Mouse (Mus musculus): ENCODE data around the gene Deaf1. TPM values are rescaled to one million over a fixed set of nuclear protein-coding genes. Genes with fewer than 3 reads are reported as not detected.

The Deaf1 gene
- total RNA-seq, 2 experiments from 2014 or later: 44.6 to 50.4 TPM

DNA sequence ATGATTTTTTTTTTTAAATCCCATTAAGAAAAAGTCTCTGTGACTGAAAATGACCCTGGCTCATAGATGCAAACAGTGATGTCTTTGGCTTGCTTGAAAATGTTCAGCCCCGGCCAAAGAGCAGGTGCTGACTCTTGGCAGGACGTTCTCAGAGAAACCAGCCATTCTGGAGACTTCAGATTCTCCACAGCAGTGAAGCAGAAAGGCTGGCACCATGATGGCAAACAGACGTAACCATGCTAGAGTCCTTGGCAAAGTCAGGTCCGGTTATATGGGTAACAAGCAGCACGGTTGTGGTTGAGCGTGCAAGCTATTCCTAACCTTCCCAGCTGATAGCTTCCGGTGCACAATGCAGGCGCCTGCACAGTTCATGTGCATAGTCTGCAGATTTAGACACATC is 28.3 kb downstream of the Deaf1 start:
- DNase-seq (ENCODE audit: low spot score in 2 of 2): no peak

DNA sequence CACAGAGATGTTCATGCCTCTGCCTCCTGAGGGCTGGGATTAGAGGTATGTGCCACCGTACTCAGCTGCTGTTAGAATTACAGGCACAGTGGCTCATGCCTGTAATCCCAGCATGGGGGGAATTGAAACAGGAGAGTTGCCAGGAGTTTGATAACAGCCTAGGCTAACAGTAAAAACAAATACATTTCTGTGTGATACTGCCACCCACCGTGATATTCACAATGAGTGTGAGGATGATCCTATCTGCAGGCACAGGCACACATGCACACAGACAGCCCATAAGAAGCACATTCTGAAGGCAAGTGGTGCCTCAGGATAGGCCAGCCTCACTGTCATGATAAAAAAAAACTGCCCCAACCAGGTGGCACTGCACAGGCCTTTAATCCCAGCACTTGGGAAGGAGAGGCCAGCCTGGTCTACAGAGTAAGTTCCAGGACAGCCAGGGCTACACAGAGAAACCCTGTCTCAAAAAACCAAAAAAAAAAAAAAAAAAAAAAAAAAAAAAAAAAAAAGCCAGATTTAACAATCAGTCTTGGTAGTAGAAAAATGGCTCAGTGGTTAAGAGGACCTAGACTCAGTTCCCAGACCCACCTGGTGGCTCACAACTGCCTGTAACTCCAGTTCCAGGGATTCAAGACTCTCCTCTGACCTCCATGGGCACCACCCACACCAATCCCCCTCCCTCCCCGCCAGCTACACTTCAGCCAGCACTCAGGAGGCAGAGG is 29.4 kb downstream of the Deaf1 start:
- DNase-seq (ENCODE audit: low spot score in 2 of 2): no peak

DNA sequence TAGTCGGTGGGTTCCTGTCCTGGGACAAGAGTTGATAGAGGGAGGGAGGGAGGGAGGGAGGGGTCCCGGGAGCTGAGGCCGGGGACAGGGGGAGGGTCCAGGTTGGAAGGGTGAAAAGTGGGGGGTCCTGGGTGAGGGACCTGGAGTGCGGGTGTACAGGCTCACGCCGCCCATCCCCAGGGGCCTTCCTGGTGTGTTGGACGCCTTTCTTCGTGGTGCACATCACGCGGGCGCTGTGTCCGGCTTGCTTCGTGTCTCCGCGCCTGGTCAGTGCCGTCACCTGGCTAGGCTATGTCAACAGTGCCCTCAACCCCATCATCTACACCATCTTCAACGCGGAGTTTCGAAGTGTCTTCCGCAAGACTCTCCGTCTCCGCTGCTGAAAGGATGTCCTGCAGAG is 33.0 kb downstream of the Deaf1 start:
- no peak for DNase-seq (ENCODE audit: low spot score in 2 of 2)

DNA sequence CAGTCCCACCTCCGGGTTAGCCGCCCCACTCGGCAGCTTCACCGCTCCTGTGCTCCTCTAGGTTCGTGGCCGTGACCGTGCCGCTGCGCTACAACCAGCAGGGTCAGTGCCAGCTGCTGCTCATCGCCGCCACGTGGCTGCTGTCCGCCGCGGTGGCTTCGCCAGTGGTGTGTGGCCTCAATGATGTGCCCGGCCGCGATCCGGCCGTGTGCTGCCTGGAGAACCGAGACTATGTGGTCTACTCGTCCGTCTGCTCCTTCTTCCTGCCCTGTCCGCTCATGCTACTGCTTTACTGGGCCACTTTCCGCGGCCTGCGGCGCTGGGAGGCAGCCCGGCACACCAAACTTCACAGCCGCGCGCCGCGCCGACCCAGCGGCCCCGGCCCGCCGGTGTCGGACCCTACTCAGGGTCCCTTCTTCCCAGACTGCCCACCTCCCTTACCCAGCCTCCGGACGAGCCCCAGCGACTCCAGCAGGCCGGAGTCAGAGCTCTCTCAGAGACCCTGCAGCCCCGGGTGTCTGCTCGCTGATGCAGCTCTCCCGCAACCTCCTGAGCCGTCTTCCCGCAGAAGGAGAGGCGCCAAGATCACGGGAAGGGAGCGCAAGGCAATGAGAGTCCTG is 33.5 kb downstream of the Deaf1 start:
- no peak for DNase-seq (ENCODE audit: low spot score in 2 of 2)

DNA sequence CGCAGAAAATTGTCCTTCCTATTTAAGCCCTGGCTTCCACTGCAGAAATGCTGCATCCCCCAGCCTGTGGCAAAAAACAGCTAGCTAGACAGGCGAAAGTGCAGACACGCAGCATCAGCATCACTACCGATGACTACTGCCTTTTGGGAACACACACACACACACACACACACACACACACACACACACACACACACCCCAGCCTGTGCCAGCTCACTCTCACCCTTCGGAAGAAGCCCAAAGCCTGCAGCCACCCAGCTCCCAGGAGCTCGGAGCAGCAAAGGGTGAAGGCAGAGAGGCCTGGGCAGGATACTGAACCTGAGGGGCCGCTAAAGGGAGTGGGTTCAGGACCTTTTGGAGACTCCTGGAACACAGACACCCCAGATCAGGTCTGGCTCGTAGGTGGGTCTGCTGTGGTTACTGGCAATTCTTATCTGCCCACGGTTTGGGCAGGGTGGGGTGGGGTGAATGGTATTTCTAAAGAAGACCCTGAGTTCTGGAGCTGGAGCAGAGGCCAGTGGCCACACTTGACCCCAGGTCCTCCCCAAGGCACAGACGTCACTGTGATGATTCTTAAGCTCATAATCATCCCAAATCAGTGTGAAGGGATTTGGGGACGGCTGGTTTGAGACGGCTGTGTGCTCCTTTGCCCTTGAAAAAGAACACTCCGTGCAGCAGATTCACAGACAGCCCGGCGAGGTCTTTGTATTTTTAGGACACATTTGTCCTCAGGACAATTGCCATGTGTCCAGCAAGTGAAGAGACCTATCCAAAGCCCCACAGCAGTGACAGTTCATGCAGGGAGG is 34.7 kb downstream of the Deaf1 start:
- DNase-seq (ENCODE audit: low spot score in 2 of 2): no peak

DNA sequence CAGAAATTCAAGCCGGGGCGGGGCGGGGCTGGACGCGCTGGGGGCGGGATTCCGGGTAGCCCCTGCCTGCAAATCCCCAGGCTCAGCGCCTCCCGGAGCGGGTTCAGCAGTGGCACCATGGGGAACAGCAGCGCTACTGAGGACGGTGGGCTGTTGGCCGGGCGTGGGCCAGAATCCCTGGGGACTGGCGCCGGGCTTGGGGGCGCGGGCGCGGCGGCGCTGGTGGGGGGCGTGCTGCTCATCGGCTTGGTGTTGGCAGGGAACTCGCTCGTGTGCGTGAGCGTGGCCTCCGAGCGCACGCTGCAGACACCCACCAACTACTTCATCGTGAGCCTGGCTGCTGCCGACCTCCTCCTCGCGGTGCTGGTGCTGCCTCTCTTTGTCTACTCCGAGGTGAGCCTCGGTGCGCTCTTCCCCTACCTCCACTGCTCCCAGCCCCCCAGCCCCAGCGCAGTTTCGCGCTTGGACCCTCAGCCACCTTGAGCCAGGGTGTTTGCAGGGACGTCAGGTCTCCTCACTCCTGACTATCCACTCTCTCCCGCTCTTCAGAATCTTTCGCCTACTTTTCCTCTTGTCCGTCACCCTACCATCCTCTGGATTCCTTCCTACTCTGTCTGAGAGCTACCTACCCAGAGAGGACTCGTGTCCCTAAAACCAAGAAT is 35.4 kb downstream of the Deaf1 start, which contains the start of gene Drd4:
Gene Drd4 (plus strand): TSS at position 86 of the 662 bp plus-strand sequence.
- no peak for DNase-seq (ENCODE audit: low spot score in 2 of 2)

DNA sequence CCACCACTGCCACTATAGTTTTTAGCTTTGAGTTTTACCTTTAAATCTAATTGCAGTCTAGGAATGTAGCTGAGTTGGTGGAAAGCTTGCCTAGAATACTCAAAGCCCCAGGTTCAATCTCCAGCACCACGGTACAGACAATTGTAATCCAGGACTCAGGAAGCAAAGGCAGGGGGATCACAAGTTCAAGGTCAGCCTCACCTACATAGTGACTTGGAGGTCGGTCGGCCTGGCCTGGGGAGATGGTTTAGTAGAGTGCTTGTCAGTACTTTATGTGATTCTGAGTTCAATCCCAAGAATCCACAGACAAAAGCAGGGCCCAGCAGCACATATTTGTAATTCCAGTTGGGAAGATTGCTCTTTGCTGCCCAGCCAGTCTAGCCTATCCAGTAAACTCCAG is 39.4 kb downstream of the Deaf1 start:
- DNase-seq (ENCODE audit: low spot score in 2 of 2): no peak

DNA sequence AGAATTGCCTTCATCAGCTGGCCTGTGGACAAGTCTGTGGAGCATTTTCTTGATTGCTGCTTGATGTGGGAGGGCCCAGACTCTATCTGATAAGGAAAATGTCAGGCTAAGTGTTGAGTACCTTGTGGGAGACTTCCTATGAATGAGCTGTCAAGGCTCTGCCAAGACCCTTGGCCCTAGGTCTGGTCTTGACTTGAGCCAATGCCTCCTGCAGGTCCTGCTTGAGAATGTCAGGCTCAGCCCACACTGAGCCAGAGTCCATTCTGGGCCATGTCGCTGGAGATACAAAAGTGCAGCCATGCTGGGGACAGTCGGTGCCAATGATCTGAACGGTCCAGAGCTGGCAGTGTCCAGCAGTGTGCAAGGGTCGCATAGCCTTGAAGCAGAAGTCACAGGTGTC is 44.7 kb downstream of the Deaf1 start:
- no peak for DNase-seq (ENCODE audit: low spot score in 2 of 2)

DNA sequence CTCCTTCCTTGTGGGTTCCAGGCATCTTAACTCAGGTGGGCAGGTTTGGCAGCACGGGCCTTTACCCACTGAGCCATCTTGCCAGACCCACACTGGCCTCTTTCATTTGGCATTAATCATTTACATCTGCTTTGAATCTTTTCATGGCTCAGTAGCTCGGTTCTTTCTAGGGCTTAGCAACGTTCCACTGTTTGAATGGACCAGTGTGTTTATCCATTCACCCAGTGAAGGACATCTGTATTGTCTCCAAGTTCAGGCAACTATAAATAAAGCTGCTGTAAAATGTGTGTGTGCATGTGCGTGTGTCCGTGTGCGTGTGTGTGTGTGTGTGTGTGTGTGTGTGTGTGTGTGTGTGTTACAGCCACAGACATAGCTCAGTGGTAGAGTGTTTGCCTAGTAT is 46.0 kb downstream of the Deaf1 start:
- no peak for DNase-seq (ENCODE audit: low spot score in 2 of 2)

DNA sequence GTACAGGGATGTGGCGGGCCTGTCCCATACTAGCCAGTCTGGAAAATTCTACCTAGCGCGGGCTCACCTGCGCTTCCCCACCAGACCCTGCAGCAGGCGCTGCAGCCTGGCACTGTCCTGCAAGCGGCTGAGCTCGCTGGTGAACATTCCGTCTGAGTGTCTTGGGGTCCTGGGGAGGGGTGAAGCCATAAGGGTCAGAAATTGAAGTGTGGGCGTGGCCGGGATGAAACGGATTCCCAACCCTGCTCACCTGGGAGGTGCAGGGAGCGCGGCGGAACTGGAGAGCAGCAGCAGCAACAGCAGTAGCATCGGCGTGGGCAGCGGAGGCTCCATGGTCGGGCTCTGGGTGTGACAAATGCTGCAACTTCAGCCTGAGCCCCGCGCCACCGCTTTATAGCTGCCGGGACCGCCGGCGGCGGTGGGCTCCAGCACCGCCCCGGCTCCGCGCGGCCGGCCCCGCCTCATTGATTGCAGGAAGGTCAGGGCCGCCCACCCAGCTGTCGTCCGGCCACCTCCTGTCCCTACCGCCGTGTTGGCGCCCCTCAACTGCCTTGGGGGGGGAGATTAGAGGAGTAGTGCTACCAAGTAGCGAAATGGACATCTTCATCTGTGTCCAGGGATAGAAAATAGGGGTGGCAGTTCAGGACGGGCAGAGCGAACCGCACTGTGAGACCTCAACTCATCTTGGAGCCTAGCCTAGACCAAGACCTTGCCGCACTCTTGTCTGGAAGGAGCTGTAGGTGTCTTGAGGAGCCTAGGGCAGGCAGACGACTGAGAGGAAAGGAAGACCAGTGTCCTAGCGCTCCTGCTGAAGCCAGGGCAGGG is 48.5 kb downstream of the Deaf1 start, which contains the start of gene Sct:
Gene Sct (minus strand): TSS at position 368 of the 825 bp plus-strand sequence.
- DNase-seq (ENCODE audit: low spot score in 2 of 2): no peak

DNA sequence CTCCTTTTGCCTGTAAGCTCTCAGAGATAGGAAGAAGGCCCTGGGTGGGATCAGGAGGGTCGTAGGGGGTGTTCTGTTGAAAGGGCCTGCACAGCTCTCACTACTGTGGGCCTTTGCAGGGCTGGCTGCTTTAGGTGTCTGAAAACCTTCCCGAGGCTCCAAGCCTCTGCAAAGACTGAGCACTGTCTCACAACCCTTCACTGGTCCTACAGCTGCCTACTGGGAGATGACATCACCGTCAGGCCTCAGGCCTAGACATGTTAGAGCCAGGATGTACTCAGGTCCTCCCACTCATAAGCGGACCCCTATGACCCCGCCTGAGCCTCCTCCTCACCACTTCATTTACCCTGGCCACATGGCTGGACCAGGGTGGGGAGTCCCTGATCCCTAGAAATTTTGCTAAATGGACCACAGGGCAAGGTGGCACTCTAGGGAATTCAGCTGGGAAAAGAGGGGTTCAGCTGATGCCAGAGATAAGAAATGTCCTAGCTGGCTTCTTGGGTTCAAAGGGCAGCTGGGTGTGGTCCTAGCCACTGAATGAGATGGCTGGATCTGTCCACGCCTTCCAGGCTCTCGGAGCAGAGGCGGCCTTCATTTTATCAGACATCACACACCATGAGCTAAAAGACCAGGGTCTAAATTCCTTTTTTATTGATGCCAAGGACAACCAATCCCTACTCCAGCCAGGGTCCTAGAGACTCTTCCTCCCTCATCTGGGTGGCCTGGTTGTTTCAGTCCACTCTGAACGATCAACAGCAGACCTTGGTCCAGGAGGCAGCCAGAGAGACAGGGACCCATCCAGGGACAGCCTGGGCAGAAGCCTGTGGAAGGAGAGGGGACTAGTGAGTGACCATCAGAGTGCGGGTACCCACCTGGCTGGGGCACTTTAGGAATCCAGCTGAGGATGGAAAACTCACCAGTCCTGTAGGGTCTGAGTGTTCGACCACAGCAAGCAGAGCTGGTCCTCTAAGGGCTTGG is 49.5 kb downstream of the Deaf1 start:
- no peak for DNase-seq (ENCODE audit: low spot score in 2 of 2)

DNA sequence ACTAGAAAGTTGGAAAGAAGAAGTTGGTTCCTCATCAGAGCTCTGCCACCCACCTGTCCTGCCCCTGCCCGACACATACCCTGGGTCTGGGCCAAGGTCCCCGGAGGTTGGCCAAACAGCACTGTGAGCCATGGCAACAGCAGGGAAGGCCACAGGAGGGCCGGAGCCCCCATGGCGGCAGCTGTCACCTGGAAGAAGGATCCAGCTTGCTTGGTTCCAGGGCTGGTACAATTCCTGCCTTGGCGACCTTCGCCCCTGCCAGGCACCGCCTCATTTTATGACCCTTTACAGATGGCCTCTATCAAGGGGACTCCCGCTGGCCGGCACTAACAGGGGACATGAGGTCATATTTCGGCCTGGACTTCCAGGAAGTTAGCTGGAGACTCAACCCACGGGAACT is 50.9 kb downstream of the Deaf1 start, which contains the start of gene Cdhr5:
Gene Cdhr5 (minus strand): TSS at position 241 of the 400 bp plus-strand sequence.
- DNase-seq (ENCODE audit: low spot score in 2 of 2): no peak

DNA sequence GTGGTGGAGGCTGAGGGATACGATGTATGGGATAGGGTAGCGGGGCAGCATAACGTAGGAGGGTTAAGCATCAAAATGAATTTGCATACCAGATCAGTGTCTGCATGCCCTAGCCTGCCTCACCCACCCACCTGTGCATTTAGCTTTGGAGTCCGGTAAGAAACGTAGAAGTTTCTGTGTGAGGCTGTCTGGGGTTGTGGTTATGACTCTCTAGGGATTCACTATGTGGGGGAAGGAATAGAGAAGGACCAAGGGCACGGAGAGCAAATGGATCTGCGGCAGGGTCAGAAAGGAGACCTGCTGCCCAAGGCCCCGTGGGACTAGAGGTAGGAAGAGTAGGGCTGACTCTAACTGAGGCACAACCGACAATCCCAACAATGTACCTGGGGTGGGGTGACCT is 52.1 kb downstream of the Deaf1 start:
- no peak for DNase-seq (ENCODE audit: low spot score in 2 of 2)

DNA sequence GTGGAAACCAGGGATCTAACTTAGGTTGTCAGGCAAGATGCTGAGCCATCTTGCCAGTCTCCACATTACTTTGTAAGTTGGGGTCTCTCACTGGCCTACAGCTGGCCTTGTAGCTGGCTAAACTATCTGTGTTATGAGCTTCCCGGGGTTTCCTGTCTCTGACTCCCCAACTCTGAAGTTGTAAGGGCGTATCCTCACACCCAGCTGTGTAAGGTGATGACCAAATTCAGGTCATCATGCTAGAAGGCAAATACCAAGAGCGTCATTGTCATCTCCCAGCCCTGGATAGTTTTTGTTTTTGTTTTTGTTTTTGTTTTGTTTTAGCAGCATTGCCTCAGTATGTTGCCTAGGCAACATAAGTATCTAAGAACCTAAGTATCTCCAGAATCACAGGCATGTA is 56.9 kb downstream of the Deaf1 start:
- no peak for DNase-seq (ENCODE audit: low spot score in 2 of 2)

DNA sequence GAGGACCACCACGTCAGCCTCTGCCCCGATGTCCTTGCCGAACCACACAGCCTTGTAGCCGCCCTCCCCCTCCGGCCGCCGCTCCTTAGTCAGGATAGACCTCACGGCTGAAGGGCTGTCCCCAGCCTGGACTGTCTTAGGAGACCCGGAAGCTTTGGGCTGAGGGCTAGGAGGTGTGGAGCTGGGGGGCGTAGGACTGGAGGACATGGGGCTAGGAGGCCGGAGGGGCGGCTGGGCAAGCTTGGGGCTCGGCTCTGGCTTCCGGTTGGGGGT is 58.3 kb downstream of the Deaf1 start:
- no peak for DNase-seq (ENCODE audit: low spot score in 2 of 2)

DNA sequence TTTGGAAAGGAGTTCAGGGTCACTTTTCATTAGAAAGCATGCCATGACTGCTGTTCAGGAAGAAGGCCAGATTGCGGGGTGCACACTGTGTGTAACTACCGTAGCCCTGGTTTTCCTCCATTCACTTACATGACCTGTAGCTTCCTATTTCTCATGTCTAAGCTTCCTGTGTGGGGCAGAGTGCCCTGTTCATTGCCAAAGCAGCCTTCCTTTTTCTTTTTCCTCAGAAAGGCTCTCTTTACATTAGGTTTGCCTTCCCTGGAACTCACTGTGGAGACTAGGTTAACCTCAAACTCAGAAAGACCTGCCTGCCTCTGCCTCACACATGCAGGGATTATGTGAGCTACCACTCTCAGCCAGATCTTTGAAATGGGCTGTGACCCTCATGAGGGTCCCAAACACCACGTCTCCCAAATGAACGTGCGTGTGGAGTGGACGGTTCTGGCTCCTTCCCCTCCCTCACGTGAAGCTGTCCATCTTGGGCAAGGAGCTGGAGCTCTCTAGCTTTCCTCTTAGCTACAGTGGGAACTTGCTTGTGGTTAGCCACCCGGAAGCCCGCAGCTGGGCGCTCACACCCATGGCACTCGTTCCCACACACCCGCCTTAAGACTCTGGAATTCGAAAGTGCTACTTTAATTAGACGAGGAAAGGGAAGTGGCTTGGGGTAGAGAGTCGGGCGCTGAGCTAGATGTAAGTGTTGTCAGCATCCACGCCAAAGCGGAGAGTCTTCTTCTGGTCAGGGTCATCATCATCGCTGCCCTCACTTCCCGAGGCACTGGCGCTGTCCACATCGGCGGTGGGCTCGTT is 58.8 kb downstream of the Deaf1 start:
- DNase-seq (ENCODE audit: low spot score in 2 of 2): no peak

DNA sequence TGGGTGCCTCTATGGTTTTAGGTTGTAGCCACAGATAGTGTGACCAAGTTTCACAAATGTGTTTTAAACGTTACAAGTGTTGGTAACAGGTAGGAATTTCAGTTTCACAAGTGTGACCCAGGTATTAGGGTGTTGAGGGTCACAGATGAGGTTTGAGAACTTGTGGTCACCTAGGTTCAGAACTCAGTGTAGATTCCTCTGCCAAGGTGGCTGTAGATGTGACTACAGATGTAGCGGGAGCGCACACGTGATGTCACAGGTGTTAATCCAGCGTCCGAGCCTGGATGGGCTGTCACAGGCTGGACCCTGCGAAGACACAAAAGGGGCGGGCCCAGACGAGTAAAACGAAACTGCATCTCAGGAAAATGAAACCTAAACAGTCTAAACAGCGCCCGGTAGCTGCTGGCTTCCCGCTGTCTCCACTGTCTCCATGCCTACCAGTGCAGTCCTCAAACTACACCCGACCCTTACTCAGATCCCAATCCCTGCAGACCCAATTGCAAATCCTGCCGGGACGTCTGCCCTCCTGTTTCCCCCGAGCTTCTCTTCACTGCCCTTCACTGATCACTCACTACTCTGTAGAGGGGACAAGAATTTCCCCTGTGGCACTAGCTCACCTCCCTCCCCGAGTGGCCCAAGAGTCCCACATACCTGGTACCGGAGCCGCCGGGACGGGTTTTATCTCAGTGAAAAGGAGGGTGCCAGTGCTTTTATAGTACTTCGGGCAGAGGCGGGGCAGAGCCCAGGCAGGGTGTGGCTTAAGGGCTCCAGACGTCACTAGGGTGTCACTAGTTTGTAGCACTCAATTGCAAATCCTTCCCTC is 61.5 kb downstream of the Deaf1 start, which contains the start of gene Irf7:
Gene Irf7 (minus strand): TSS at position 743 of the 823 bp plus-strand sequence.
- DNase-seq (ENCODE audit: low spot score in 2 of 2): no peak

DNA sequence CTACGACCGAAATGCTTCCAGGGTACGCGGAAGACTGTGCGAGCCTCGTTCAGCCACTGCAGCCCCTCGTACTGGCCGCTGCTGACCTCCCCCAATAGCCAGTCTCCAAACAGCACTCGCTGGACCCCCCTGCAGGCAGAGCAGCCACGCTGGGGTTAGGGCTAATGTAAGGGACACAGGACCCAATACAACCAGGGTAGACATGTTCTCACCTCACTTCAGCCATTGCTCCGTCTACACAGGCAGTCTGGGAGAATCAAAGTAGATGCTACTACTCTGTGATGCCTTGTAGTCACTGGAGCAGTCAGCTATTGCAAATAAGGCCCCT is 62.1 kb downstream of the Deaf1 start:
- no peak for DNase-seq (ENCODE audit: low spot score in 2 of 2)

All from gastrocnemius, postnatal 4 days (tissue).